Mouse (Mus musculus): Measurements from ENCODE around the gene Etv5. TPM values are rescaled to one million over a fixed set of nuclear protein-coding genes. Genes with fewer than 3 reads are reported as not detected.
"Not testable (repeated sequence)": the region's sequence is repeated elsewhere in the genome, so short reads cannot be mapped to it uniquely, and the experiment has no call there.

The Etv5 gene
- polyA plus RNA-seq, 1 experiment from 2014 or later: 45.8 TPM

GRCm38 (mm10) chr16:22403715-22404114 lies 35.8 kb downstream of the Etv5 start:
- 92% methylated on average over 4 of the region's 4 CpGs for WGBS
- H3K4me3 ChIP-seq: no peak overlapping the region
- DNase-seq (ENCODE audit: extremely low spot score, low spot score): no peak
- H3K27me3 ChIP-seq (ENCODE audit: poor library complexity, severe bottlenecking): no peaks in the 10 kb centered on the region
- H3K36me3 ChIP-seq (replicated peaks): peaks cover 71% of the 10 kb centered on the region
- H3K9me3 ChIP-seq: no peaks in the 10 kb centered on the region
- H3K4me1 ChIP-seq: peaks cover 8% of the 10 kb centered on the region; the same call in 1 of the 2 replicates
- no peak overlapping the region for H3K27ac ChIP-seq

GRCm38 (mm10) chr16:22402600-22402999 lies 36.9 kb downstream of the Etv5 start:
- Histone ChIP-seq H3K4me3 (no peak overlapping the region), H3K36me3 (replicated peaks) (peaks cover 68% of the 10 kb centered on the region), H3K9me3 (no peaks in the 10 kb centered on the region), H3K27ac (no peak overlapping the region), H3K27me3 (ENCODE audit: poor library complexity, severe bottlenecking) (no peaks in the 10 kb centered on the region), H3K4me1 (peaks cover 8% of the 10 kb centered on the region; the same call in 1 of the 2 replicates)
- no peak for DNase-seq (ENCODE audit: extremely low spot score, low spot score)

- H3K36me3 ChIP-seq (replicated peaks): peaks cover 61% of the 10 kb centered on the region
- no peaks in the 10 kb centered on the region for H3K27me3 ChIP-seq (ENCODE audit: poor library complexity, severe bottlenecking)
- 71% methylated on average over 6 of the region's 6 CpGs for WGBS
- no peak overlapping the region for H3K27ac ChIP-seq
- no peak overlapping the region for H3K4me3 ChIP-seq
- H3K4me1 ChIP-seq: 0 out of 2 replicates have a peak, but pooled peaks cover 4% of the 10 kb centered on the region
- no peak for DNase-seq (ENCODE audit: extremely low spot score, low spot score)
- H3K9me3 ChIP-seq: no peaks in the 10 kb centered on the region
These were observed 39.3 kb downstream of the Etv5 start for GRCm38 (mm10) chr16:22400226-22400625.

- Histone ChIP-seq H3K36me3 (replicated peaks) (peaks cover 56% of the 10 kb centered on the region), H3K9me3 (no peaks in the 10 kb centered on the region), H3K27ac (no peak overlapping the region), H3K27me3 (ENCODE audit: poor library complexity, severe bottlenecking) (no peaks in the 10 kb centered on the region), H3K4me3 (no peak overlapping the region), H3K4me1 (peaks cover 6% of the 10 kb centered on the region; the same call in 1 of the 2 replicates)
- WGBS: 93% methylated on average over 10 of the region's 10 CpGs
- no peak for DNase-seq (ENCODE audit: extremely low spot score, low spot score)
These were observed 40.6 kb downstream of the Etv5 start for GRCm38 (mm10) chr16:22398784-22399453.

GRCm38 (mm10) chr16:22398354-22398753 lies 41.2 kb downstream of the Etv5 start:
- Histone ChIP-seq H3K27ac (no peak overlapping the region), H3K36me3 (replicated peaks) (peaks cover 53% of the 10 kb centered on the region), H3K27me3 (ENCODE audit: poor library complexity, severe bottlenecking) (no peaks in the 10 kb centered on the region), H3K9me3 (no peaks in the 10 kb centered on the region), H3K4me1 (peaks cover 6% of the 10 kb centered on the region; the same call in 1 of the 2 replicates), H3K4me3 (no peak overlapping the region)
- WGBS: 89% methylated on average over 11 of the region's 11 CpGs
- DNase-seq (ENCODE audit: extremely low spot score, low spot score): no peak

- peaks cover 60% of the 10 kb centered on the region for H3K36me3 ChIP-seq (replicated peaks)
- no peak for DNase-seq (ENCODE audit: extremely low spot score, low spot score)
- WGBS: 87% methylated on average over 8 of the region's 8 CpGs
These were observed 43.1 kb downstream of the Etv5 start for GRCm38 (mm10) chr16:22396420-22396819.

GRCm38 (mm10) chr16:22395093-22395844 lies 44.2 kb downstream of the Etv5 start:
- no peak overlapping the region for H3K27ac ChIP-seq
- H3K27me3 ChIP-seq (ENCODE audit: poor library complexity, severe bottlenecking): no peaks in the 10 kb centered on the region
- WGBS: 84% methylated on average over 15 of the region's 15 CpGs
- H3K9me3 ChIP-seq: no peaks in the 10 kb centered on the region
- no peak overlapping the region for H3K4me3 ChIP-seq
- peaks cover 57% of the 10 kb centered on the region for H3K36me3 ChIP-seq (replicated peaks)
- DNase-seq (ENCODE audit: extremely low spot score, low spot score): no peak
- peaks cover 2% of the 10 kb centered on the region; the same call in 1 of the 2 replicates for H3K4me1 ChIP-seq

More at GRCm38 (mm10) chr16:22396420-22396819, 43.1 kb downstream of the Etv5 start:
- Histone ChIP-seq H3K27me3 (ENCODE audit: poor library complexity, severe bottlenecking) (no peaks in the 10 kb centered on the region), H3K4me1 (peaks cover 2% of the 10 kb centered on the region; the same call in 1 of the 2 replicates), H3K27ac (no peak overlapping the region), H3K9me3 (no peaks in the 10 kb centered on the region), H3K4me3 (no peak overlapping the region)

- H3K36me3 ChIP-seq (replicated peaks): peaks cover 66% of the 10 kb centered on the region
- DNase-seq (ENCODE audit: extremely low spot score, low spot score): no peak
- H3K4me1 ChIP-seq: peaks cover 2% of the 10 kb centered on the region; the same call in 1 of the 2 replicates
- WGBS: 93% methylated on average over 9 of the region's 9 CpGs
- no peaks in the 10 kb centered on the region for H3K9me3 ChIP-seq
- no peak overlapping the region for H3K4me3 ChIP-seq
- no peak overlapping the region for H3K27ac ChIP-seq
- no peaks in the 10 kb centered on the region for H3K27me3 ChIP-seq (ENCODE audit: poor library complexity, severe bottlenecking)
These were observed 49.1 kb downstream of the Etv5 start for GRCm38 (mm10) chr16:22390348-22390897.

GRCm38 (mm10) chr16:22389146-22389911 lies 50.2 kb downstream of the Etv5 start:
- no peak overlapping the region for H3K4me3 ChIP-seq
- H3K4me1 ChIP-seq: no peaks in the 10 kb centered on the region
- no peaks in the 10 kb centered on the region for H3K27me3 ChIP-seq (ENCODE audit: poor library complexity, severe bottlenecking)
- peaks cover 72% of the 10 kb centered on the region for H3K36me3 ChIP-seq (replicated peaks)
- no peak overlapping the region for H3K27ac ChIP-seq
- WGBS: 85% methylated on average over 13 of the region's 13 CpGs
- H3K9me3 ChIP-seq: no peaks in the 10 kb centered on the region
- DNase-seq (ENCODE audit: extremely low spot score, low spot score): no peak

GRCm38 (mm10) chr16:22387731-22388130 lies 51.8 kb downstream of the Etv5 start:
- WGBS: 93% methylated on average over 6 of the region's 6 CpGs
- DNase-seq (ENCODE audit: extremely low spot score, low spot score): no peak

GRCm38 (mm10) chr16:22382018-22382417 lies 57.5 kb downstream of the Etv5 start:
- whole genome bisulfite sequencing: 92% methylated on average over 6 of the region's 7 CpGs
- not testable (repeated sequence) for H3K9me3 ChIP-seq; DNase-seq (ENCODE audit: extremely low spot score, low spot score); H3K27ac ChIP-seq; H3K27me3 ChIP-seq (ENCODE audit: poor library complexity, severe bottlenecking); H3K4me3 ChIP-seq
- H3K36me3 ChIP-seq (replicated peaks): peaks cover 41% of the 10 kb centered on the region
- peaks cover 27% of the 10 kb centered on the region for H3K4me1 ChIP-seq

More at GRCm38 (mm10) chr16:22387731-22388130, 51.8 kb downstream of the Etv5 start:
- peaks cover 77% of the 10 kb centered on the region for H3K36me3 ChIP-seq (replicated peaks)
- no peaks in the 10 kb centered on the region for H3K27me3 ChIP-seq (ENCODE audit: poor library complexity, severe bottlenecking)
- H3K27ac ChIP-seq: no peak overlapping the region
- no peaks in the 10 kb centered on the region for H3K4me1 ChIP-seq
- H3K4me3 ChIP-seq: no peak overlapping the region
- no peaks in the 10 kb centered on the region for H3K9me3 ChIP-seq

- H3K9me3 ChIP-seq: no peaks in the 10 kb centered on the region
- no peak overlapping the region for H3K27ac ChIP-seq
- DNase-seq (ENCODE audit: extremely low spot score, low spot score): no peak
- H3K4me1 ChIP-seq: peaks cover 27% of the 10 kb centered on the region
- 83% methylated on average over 8 of the region's 8 CpGs for WGBS
- peaks cover 34% of the 10 kb centered on the region for H3K36me3 ChIP-seq (replicated peaks)
- no peak overlapping the region for H3K4me3 ChIP-seq
- no peaks in the 10 kb centered on the region for H3K27me3 ChIP-seq (ENCODE audit: poor library complexity, severe bottlenecking)
These were observed 58.5 kb downstream of the Etv5 start for GRCm38 (mm10) chr16:22380981-22381380.
